Mouse (Mus musculus): ENCODE results near the gene Hist1h1t. TPM values are rescaled to one million over a fixed set of nuclear protein-coding genes. Genes with fewer than 3 reads are reported as not detected.
A peak's percentile ranks its signal among the peaks of the same experiment; 100 is the strongest.

Hist1h1t gene
- polyA plus RNA-seq, 1 experiment = 0.11 TPM

- 90% methylated on average over 7 of the region's 7 CpGs for WGBS
Measured at GRCm38 (mm10) chr13:23705751-23706356, 10.2 kb downstream of the Hist1h1t start.

GRCm38 (mm10) chr13:23706771-23707170, 11.2 kb downstream of the Hist1h1t start:
- no peak for TF ChIP-seq CTCF (IDR thresholded peaks at IDR 0.05; ENCODE audit: borderline replicate concordance, control insufficient read depth, extremely low read depth, insufficient read depth, low read length, poor library complexity)
- no peak for TF ChIP-seq POLR2A (IDR thresholded peaks at IDR 0.05; ENCODE audit: control insufficient read depth, extremely low read depth, insufficient read depth, low read length, poor library complexity)
- H3K4me3 ChIP-seq (ENCODE audit: control insufficient read depth, insufficient read depth, low read length) = no peak overlapping the region
- H3K27me3 ChIP-seq (ENCODE audit: control insufficient read depth, insufficient read depth, low read length) = no peaks in the 10 kb centered on the region
- H3K4me1 ChIP-seq (replicated peaks; ENCODE audit: control insufficient read depth, insufficient read depth, low read length) = peaks cover 8% of the 10 kb centered on the region
- H3K27ac ChIP-seq (ENCODE audit: control insufficient read depth, insufficient read depth, low read length) = no peak overlapping the region
- DNase-seq = no peak
- H3K36me3 ChIP-seq (ENCODE audit: control insufficient read depth, insufficient read depth, low read length) = no peaks in the 10 kb centered on the region
- WGBS = 97% methylated on average over 12 of the region's 12 CpGs

More at GRCm38 (mm10) chr13:23705751-23706356, 10.2 kb downstream of the Hist1h1t start:
- Histone ChIP-seq H3K4me3 (ENCODE audit: control insufficient read depth, insufficient read depth, low read length) (no peak overlapping the region), H3K27me3 (ENCODE audit: control insufficient read depth, insufficient read depth, low read length) (no peaks in the 10 kb centered on the region), H3K27ac (ENCODE audit: control insufficient read depth, insufficient read depth, low read length) (no peak overlapping the region), H3K4me1 (replicated peaks; ENCODE audit: control insufficient read depth, insufficient read depth, low read length) (peaks cover 11% of the 10 kb centered on the region), H3K36me3 (ENCODE audit: control insufficient read depth, insufficient read depth, low read length) (no peaks in the 10 kb centered on the region)
- DNase-seq = no peak
- no peak for TF ChIP-seq POLR2A (IDR thresholded peaks at IDR 0.05; ENCODE audit: control insufficient read depth, extremely low read depth, insufficient read depth, low read length, poor library complexity)
- no peak for TF ChIP-seq CTCF (IDR thresholded peaks at IDR 0.05; ENCODE audit: borderline replicate concordance, control insufficient read depth, extremely low read depth, insufficient read depth, low read length, poor library complexity)

- Histone ChIP-seq H3K4me1 (replicated peaks; ENCODE audit: control insufficient read depth, insufficient read depth, low read length) (peaks cover 8% of the 10 kb centered on the region), H3K27me3 (ENCODE audit: control insufficient read depth, insufficient read depth, low read length) (no peaks in the 10 kb centered on the region), H3K4me3 (ENCODE audit: control insufficient read depth, insufficient read depth, low read length) (no peak overlapping the region), H3K36me3 (ENCODE audit: control insufficient read depth, insufficient read depth, low read length) (no peaks in the 10 kb centered on the region), H3K27ac (ENCODE audit: control insufficient read depth, insufficient read depth, low read length) (no peak overlapping the region)
- 81% methylated on average over 4 of the region's 4 CpGs for WGBS
- TF ChIP-seq POLR2A (IDR thresholded peaks at IDR 0.05; ENCODE audit: control insufficient read depth, extremely low read depth, insufficient read depth, low read length, poor library complexity) (no peak), CTCF (IDR thresholded peaks at IDR 0.05; ENCODE audit: borderline replicate concordance, control insufficient read depth, extremely low read depth, insufficient read depth, low read length, poor library complexity) (no peak)
- no peak for DNase-seq
Measured at GRCm38 (mm10) chr13:23708041-23708440, 12.4 kb downstream of the Hist1h1t start.

- WGBS = 91% methylated on average over 4 of the region's 4 CpGs
- no peak overlapping the region for H3K27ac ChIP-seq (ENCODE audit: control insufficient read depth, insufficient read depth, low read length)
- H3K36me3 ChIP-seq (ENCODE audit: control insufficient read depth, insufficient read depth, low read length) = no peaks in the 10 kb centered on the region
- H3K4me3 ChIP-seq (ENCODE audit: control insufficient read depth, insufficient read depth, low read length) = no peak overlapping the region
- H3K4me1 ChIP-seq (replicated peaks; ENCODE audit: control insufficient read depth, insufficient read depth, low read length) = peaks cover 8% of the 10 kb centered on the region
- no peak for DNase-seq
- no peaks in the 10 kb centered on the region for H3K27me3 ChIP-seq (ENCODE audit: control insufficient read depth, insufficient read depth, low read length)
- no peak for TF ChIP-seq POLR2A (IDR thresholded peaks at IDR 0.05; ENCODE audit: control insufficient read depth, extremely low read depth, insufficient read depth, low read length, poor library complexity)
- TF ChIP-seq CTCF (IDR thresholded peaks at IDR 0.05; ENCODE audit: borderline replicate concordance, control insufficient read depth, extremely low read depth, insufficient read depth, low read length, poor library complexity) = no peak
Measured at GRCm38 (mm10) chr13:23708654-23709053, 13.0 kb downstream of the Hist1h1t start.

GRCm38 (mm10) chr13:23709714-23710373, 14.2 kb downstream of the Hist1h1t start:
- peak overlapping the region; percentile 74 for H3K27ac ChIP-seq (ENCODE audit: control insufficient read depth, insufficient read depth, low read length)
- H3K27me3 ChIP-seq (ENCODE audit: control insufficient read depth, insufficient read depth, low read length) = no peaks in the 10 kb centered on the region
- no peak for TF ChIP-seq CTCF (IDR thresholded peaks at IDR 0.05; ENCODE audit: borderline replicate concordance, control insufficient read depth, extremely low read depth, insufficient read depth, low read length, poor library complexity)
- no peak for TF ChIP-seq POLR2A (IDR thresholded peaks at IDR 0.05; ENCODE audit: control insufficient read depth, extremely low read depth, insufficient read depth, low read length, poor library complexity)
- no peak for DNase-seq
- H3K4me1 ChIP-seq (replicated peaks; ENCODE audit: control insufficient read depth, insufficient read depth, low read length) = peaks cover 8% of the 10 kb centered on the region
- WGBS = 39% methylated on average over 15 of the region's 15 CpGs
- H3K4me3 ChIP-seq (ENCODE audit: control insufficient read depth, insufficient read depth, low read length) = peak overlapping the region; percentile 56
- no peaks in the 10 kb centered on the region for H3K36me3 ChIP-seq (ENCODE audit: control insufficient read depth, insufficient read depth, low read length)

GRCm38 (mm10) chr13:23710374-23711089, 14.9 kb downstream of the Hist1h1t start, which contains the start of gene Hfe:
Gene Hfe, minus strand, starts transcription at chr13:23710854.
- DNase-seq = peak; percentile 74
- H3K36me3 ChIP-seq (ENCODE audit: control insufficient read depth, insufficient read depth, low read length) = no peaks in the 10 kb centered on the region
- TF ChIP-seq CTCF (IDR thresholded peaks at IDR 0.05; ENCODE audit: borderline replicate concordance, control insufficient read depth, extremely low read depth, insufficient read depth, low read length, poor library complexity) = no peak
- peak; percentile 50; the same call in 1 of the 2 replicates for TF ChIP-seq POLR2A (IDR thresholded peaks at IDR 0.05; ENCODE audit: control insufficient read depth, extremely low read depth, insufficient read depth, low read length, poor library complexity)
- 4% methylated on average over 17 of the region's 17 CpGs for WGBS
- peak within 1 kb of the TSS; percentile 74 for H3K27ac ChIP-seq (ENCODE audit: control insufficient read depth, insufficient read depth, low read length)
- H3K27me3 ChIP-seq (ENCODE audit: control insufficient read depth, insufficient read depth, low read length) = no peaks in the 10 kb centered on the region
- H3K4me1 ChIP-seq (replicated peaks; ENCODE audit: control insufficient read depth, insufficient read depth, low read length) = peaks cover 8% of the 10 kb centered on the region
- H3K4me3 ChIP-seq (ENCODE audit: control insufficient read depth, insufficient read depth, low read length) = peak within 1 kb of the TSS; percentile 56

Data from thymus, adult 2 months (tissue).